13 mouse cellular contexts compared by ENCODE assay signal in the genomic region with DNA sequence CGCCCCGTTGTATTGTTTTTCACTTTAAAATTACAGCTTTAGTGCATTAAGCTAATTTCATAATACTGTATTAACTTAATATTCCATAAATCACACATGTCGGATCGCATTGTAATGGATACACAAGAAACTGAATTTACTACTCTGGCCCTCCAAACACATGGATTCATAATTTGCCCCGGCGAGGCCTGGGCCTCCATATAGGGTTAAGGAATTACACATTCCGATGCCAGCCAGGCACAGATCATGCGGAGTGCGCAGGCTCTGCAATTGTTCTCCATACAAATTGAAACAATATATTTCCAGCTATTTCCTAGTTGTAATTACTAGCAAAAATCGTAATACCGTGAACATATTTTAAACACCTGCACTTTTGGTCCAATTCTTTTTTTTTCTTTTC.
DNase-seq lines count a peak whose midpoint lies in the region; ATAC-seq lines count a peak whose summit lies in the region.
"Had no signal": no experiment of that assay in that cellular context is flagged by ENCODE, and none has a peak within 500 bp of the region (broad histone marks: within the 10 kb centered on the region; RNA-seq: fewer than 3 reads in every experiment).

No protein-coding gene starts in this region.

- no peaks in the 10 kb centered on the region for H3K9me3 ChIP-seq in heart, embryonic 11.5 days (replicated peaks; ENCODE audit: control insufficient read depth, low read length)
- H3K9me3 ChIP-seq in lung, embryonic 16.5 days (ENCODE audit: control insufficient read depth, low read length): no peaks in the 10 kb centered on the region
- H3K9me3 ChIP-seq in embryonic facial prominence, embryonic 13.5 days: no peaks in the 10 kb centered on the region
- no peaks in the 10 kb centered on the region for H3K9me3 ChIP-seq in embryonic facial prominence, embryonic 15.5 days (replicated peaks)
- H3K9me3 ChIP-seq: forebrain, embryonic 13.5 days; heart, embryonic 12.5 days; hindbrain, embryonic 15.5 days had no signal

- H3K4me3 ChIP-seq in heart, embryonic 11.5 days (ENCODE audit: low read depth, low read length): no peak overlapping the region
- H3K4me3 ChIP-seq in lung, embryonic 16.5 days (ENCODE audit: low read length): no peak overlapping the region
- no peak overlapping the region for H3K4me3 ChIP-seq in embryonic facial prominence, embryonic 13.5 days
- H3K4me3 ChIP-seq in embryonic facial prominence, embryonic 15.5 days (replicated peaks): no peak overlapping the region
- H3K4me3 ChIP-seq: forebrain, embryonic 13.5 days; gastrocnemius, adult 2 months; heart, embryonic 12.5 days; hindbrain, embryonic 15.5 days had no signal

- no peak overlapping the region for H3K27ac ChIP-seq in heart, embryonic 11.5 days (ENCODE audit: low read depth, low read length)
- H3K27ac ChIP-seq in lung, embryonic 16.5 days (ENCODE audit: low read length): peak overlapping the region; percentile 48; the same call in 1 of the 2 replicates
- H3K27ac ChIP-seq in embryonic facial prominence, embryonic 13.5 days: no peak overlapping the region
- 0 out of 2 replicates have a peak overlapping the region, but pooled peaks have one; percentile 58 for H3K27ac ChIP-seq in embryonic facial prominence, embryonic 15.5 days (replicated peaks)
- H3K27ac ChIP-seq: gastrocnemius, adult 2 months had no signal

- ATAC-seq in heart, embryonic 11.5 days (replicated peaks; ENCODE audit: insufficient number of reproducible peaks, low FRiP score, low TSS enrichment): no peak
- ATAC-seq in lung, embryonic 16.5 days (ENCODE audit: low read depth): no peak
- ATAC-seq in embryonic facial prominence, embryonic 13.5 days (ENCODE audit: insufficient number of reproducible peaks, insufficient read depth, low FRiP score, low TSS enrichment, low read depth): no peak
- no peak; the same call in 1 of the 2 replicates for ATAC-seq in embryonic facial prominence, embryonic 15.5 days (ENCODE audit: insufficient number of reproducible peaks, low FRiP score, low TSS enrichment, low read depth)

- WGBS in heart, embryonic 11.5 days (ENCODE audit: insufficient replicate concordance): 83% methylated on average over 11 of the region's 11 CpGs
- WGBS in lung, embryonic 16.5 days: 61% methylated on average over 11 of the region's 11 CpGs
- WGBS in embryonic facial prominence, embryonic 13.5 days: 40% methylated on average over 11 of the region's 11 CpGs
- 35% methylated on average over 11 of the region's 11 CpGs for WGBS in embryonic facial prominence, embryonic 15.5 days

- H3K4me1 ChIP-seq in heart, embryonic 11.5 days (ENCODE audit: control insufficient read depth, insufficient read depth, low read length): no peaks in the 10 kb centered on the region
- H3K4me1 ChIP-seq in lung, embryonic 16.5 days (replicated peaks; ENCODE audit: control insufficient read depth, insufficient read depth, low read length): peaks cover 18% of the 10 kb centered on the region
- peaks cover 26% of the 10 kb centered on the region for H3K4me1 ChIP-seq in embryonic facial prominence, embryonic 13.5 days
- peaks cover 15% of the 10 kb centered on the region; the same call in 1 of the 2 replicates for H3K4me1 ChIP-seq in embryonic facial prominence, embryonic 15.5 days

- no peak overlapping the region for H3K4me2 ChIP-seq in heart, embryonic 11.5 days
- no peak overlapping the region for H3K4me2 ChIP-seq in lung, embryonic 16.5 days (ENCODE audit: low read depth, low read length)
- H3K4me2 ChIP-seq in embryonic facial prominence, embryonic 13.5 days: peak overlapping the region; percentile 40; the same call in 1 of the 2 replicates
- no peak overlapping the region for H3K4me2 ChIP-seq in embryonic facial prominence, embryonic 15.5 days (replicated peaks)
- H3K4me2 ChIP-seq: hindbrain, embryonic 15.5 days had no signal

- H3K9ac ChIP-seq in heart, embryonic 11.5 days (ENCODE audit: low read depth, low read length): no peak overlapping the region
- no peak overlapping the region for H3K9ac ChIP-seq in lung, embryonic 16.5 days (ENCODE audit: low read length)
- no peak overlapping the region for H3K9ac ChIP-seq in embryonic facial prominence, embryonic 13.5 days
- H3K9ac ChIP-seq in embryonic facial prominence, embryonic 15.5 days: no peak overlapping the region
- H3K9ac ChIP-seq: forebrain, embryonic 13.5 days; heart, embryonic 12.5 days; hindbrain, embryonic 15.5 days had no signal

- no peaks in the 10 kb centered on the region for H3K27me3 ChIP-seq in heart, embryonic 11.5 days (ENCODE audit: control insufficient read depth, insufficient read depth, low read length)
- no peaks in the 10 kb centered on the region for H3K27me3 ChIP-seq in lung, embryonic 16.5 days (ENCODE audit: control insufficient read depth, insufficient read depth, low read depth, low read length)
- no peaks in the 10 kb centered on the region for H3K27me3 ChIP-seq in embryonic facial prominence, embryonic 13.5 days
- no peaks in the 10 kb centered on the region for H3K27me3 ChIP-seq in embryonic facial prominence, embryonic 15.5 days
- H3K27me3 ChIP-seq: forebrain, embryonic 13.5 days; heart, embryonic 12.5 days had no signal

- no peaks in the 10 kb centered on the region for H3K36me3 ChIP-seq in heart, embryonic 11.5 days (ENCODE audit: control insufficient read depth, insufficient read depth, low read length)
- no peaks in the 10 kb centered on the region for H3K36me3 ChIP-seq in lung, embryonic 16.5 days (ENCODE audit: control insufficient read depth, insufficient read depth, low read length)
- no peaks in the 10 kb centered on the region for H3K36me3 ChIP-seq in embryonic facial prominence, embryonic 13.5 days
- H3K36me3 ChIP-seq in embryonic facial prominence, embryonic 15.5 days: no peaks in the 10 kb centered on the region
- H3K36me3 ChIP-seq: heart, embryonic 12.5 days; hindbrain, embryonic 15.5 days had no signal

- peak; percentile 72 for DNase-seq in heart, adult 11 months
- DNase-seq in lung, postnatal 25 days (ENCODE audit: low spot score): no peak
- no peak for DNase-seq in urinary bladder, adult 2 months (ENCODE audit: low spot score)
- DNase-seq: adrenal gland, postnatal 25 days; cerebellum, adult 2 months; gastrocnemius, adult 2 months had no signal

Comparison
In these comparisons a context has a peak if more than half of its experiments do, and no peak if none do; other contexts are left out.
1. H3K27ac ChIP-seq: peak in lung, embryonic 16.5 days (single experiment) and embryonic facial prominence, embryonic 15.5 days (single experiment); none in heart, embryonic 11.5 days (single experiment) and embryonic facial prominence, embryonic 13.5 days (single experiment).